Comparison of ENCODE assay signal across 18 mouse cellular contexts in genomic region chr12:57511560-57511959, GRCm38 (mm10). TPM values are rescaled to one million over a fixed set of nuclear protein-coding genes. Genes with fewer than 3 reads are reported as not detected.
"Had no signal": no experiment of that assay in that cellular context is flagged by ENCODE, and none has a peak within 500 bp of the region (broad histone marks: within the 10 kb centered on the region; RNA-seq: fewer than 3 reads in every experiment).

No protein-coding gene starts in this region.

- H3K4me1 ChIP-seq: liver, embryonic 12.5 days; midbrain, embryonic 13.5 days; midbrain, embryonic 15.5 days; neural tube, embryonic 13.5 days; neural tube, embryonic 15.5 days had no signal

- H3K36me3 ChIP-seq: liver, embryonic 12.5 days; lung, embryonic 15.5 days; midbrain, embryonic 10.5 days; midbrain, embryonic 13.5 days; midbrain, embryonic 15.5 days; neural tube, embryonic 13.5 days; neural tube, embryonic 15.5 days; stomach, embryonic 15.5 days had no signal

- H3K4me2 ChIP-seq: liver, embryonic 12.5 days; lung, embryonic 15.5 days; midbrain, embryonic 13.5 days; midbrain, embryonic 15.5 days; neural tube, embryonic 13.5 days; neural tube, embryonic 15.5 days; stomach, embryonic 15.5 days had no signal

- DNase-seq: lung, adult 2 months; lung, postnatal 4 days; right cerebral cortex, postnatal 14 days; thymus, adult 2 months; thymus, postnatal 25 days; thymus, postnatal 4 days had no signal

- H3K9me3 ChIP-seq: liver, embryonic 12.5 days; lung, embryonic 15.5 days; midbrain, embryonic 10.5 days; midbrain, embryonic 13.5 days; midbrain, embryonic 15.5 days; neural tube, embryonic 13.5 days; neural tube, embryonic 15.5 days; stomach, embryonic 15.5 days had no signal

- H3K27ac ChIP-seq: liver, embryonic 12.5 days; liver, embryonic 14.5 days; lung, embryonic 15.5 days; midbrain, embryonic 10.5 days; midbrain, embryonic 13.5 days; midbrain, embryonic 15.5 days; neural tube, embryonic 13.5 days; neural tube, embryonic 15.5 days; stomach, embryonic 15.5 days; stomach, postnatal 0 days had no signal

- H3K9ac ChIP-seq: liver, embryonic 12.5 days; liver, embryonic 14.5 days; lung, embryonic 15.5 days; midbrain, embryonic 13.5 days; midbrain, embryonic 15.5 days; neural tube, embryonic 13.5 days; neural tube, embryonic 15.5 days; stomach, embryonic 15.5 days had no signal

- ATAC-seq: liver, embryonic 12.5 days; midbrain, embryonic 13.5 days; midbrain, embryonic 15.5 days had no signal

- H3K27me3 ChIP-seq: liver, embryonic 12.5 days; lung, embryonic 15.5 days; neural tube, embryonic 15.5 days; stomach, embryonic 15.5 days had no signal

- H3K4me3 ChIP-seq: liver, embryonic 12.5 days; lung, embryonic 15.5 days; midbrain, embryonic 10.5 days; midbrain, embryonic 13.5 days; midbrain, embryonic 15.5 days; myocyte; neural tube, embryonic 13.5 days; neural tube, embryonic 15.5 days; stomach, embryonic 15.5 days had no signal

RNA-seq across cellular contexts. Expression of gene Foxa1, which starts 35.2 kb away (rescaled TPM):
- polyA plus RNA-seq: myocyte; spleen, adult 2 months had no signal

RNA-seq across cellular contexts. Expression of gene Ttc6, which starts 52.4 kb away (rescaled TPM):
- polyA plus RNA-seq: myocyte had no signal
